Mouse (Mus musculus): ENCODE data around the gene Mb. TPM values are rescaled to one million over a fixed set of nuclear protein-coding genes. Genes with fewer than 3 reads are reported as not detected.

Mb gene
- total and polyA plus RNA-seq, 3 experiments: 16,399 to 20,311 (median 17,740) TPM

DNA sequence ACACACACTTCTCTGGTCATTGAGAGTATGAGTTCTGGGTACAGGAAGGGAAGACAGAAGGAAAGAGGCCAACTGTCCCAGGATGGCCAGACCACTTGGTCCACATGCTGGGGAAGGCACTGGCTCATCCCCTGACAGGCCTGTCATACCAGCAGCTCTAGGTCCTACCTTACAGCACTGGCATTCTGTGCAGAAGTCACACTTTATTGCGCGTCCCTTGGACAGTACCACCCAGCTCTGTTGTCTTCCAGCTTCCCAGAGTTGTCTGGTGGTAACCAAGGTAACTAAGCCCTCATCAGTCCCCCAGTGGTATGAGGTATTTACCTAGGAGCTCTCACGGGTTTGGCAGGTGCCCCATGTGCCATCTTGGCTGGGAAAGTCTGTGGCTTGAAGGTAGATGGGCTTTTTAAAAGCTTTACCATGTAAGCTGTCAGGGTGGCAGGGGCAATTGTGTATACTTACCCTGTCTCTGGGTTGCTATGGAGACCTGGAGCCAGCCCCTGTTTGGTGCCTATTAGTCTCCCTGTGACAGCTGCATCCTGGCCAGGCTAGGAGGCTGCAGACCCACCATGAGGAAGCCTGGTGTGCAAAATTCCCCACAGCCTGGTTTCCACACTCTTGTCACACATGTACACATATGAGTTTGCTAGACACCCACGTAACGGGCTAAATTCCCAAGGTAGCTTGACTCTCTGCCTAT lies 24.4 kb downstream of the Mb start:
- H3K27ac ChIP-seq: peak overlapping the region; percentile 88
- H3K4me1 ChIP-seq (ENCODE audit: control insufficient read depth, insufficient read depth, low read length): peaks cover 9% of the 10 kb centered on the region
- intact Hi-C loops (cut with DNase I): loop anchor here (5.0 kb wide), 1 partner anchor 41 kb away; no protein-coding TSS in a partner anchor

DNA sequence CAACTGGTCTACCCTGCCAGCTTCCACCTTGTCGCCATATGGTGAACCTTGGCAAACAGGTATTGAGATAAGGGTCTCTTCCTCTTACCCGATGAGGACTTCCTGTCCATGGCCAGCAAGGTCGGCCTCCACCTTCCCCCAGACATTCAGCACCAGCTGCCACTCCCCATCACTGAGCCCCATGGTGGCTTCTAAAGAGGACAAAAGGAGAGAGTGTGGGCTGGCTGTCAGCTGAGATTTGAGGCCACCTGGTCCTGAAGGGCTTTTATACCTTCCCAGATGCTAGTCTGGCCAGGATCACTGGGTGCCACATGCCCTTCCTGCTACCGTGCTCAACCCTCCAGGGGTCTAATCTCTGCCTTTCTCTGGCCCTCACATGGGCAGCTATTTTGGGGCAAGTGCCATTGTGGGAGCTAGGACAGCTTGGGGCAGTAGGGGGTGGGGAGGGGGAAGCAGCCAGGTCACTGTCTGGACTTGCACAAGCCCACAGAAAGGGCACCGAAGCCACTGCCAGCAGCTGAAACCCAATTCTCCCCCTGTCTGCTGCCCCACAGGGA lies 28.0 kb downstream of the Mb start:
- DNase-seq: peak; percentile 71 to 85
- Histone ChIP-seq H3K4me3 (peak overlapping the region; percentile 55), H3K9ac (ENCODE audit: low read depth, low read length) (peak overlapping the region; percentile 67), H3K27me3 (ENCODE audit: control insufficient read depth, insufficient read depth, low read length) (no peaks in the 10 kb centered on the region), H3K27ac (peak overlapping the region; percentile 93), H3K79me2 (replicated peaks; ENCODE audit: control insufficient read depth, insufficient read depth, low read length) (no peaks in the 10 kb centered on the region), H3K4me1 (ENCODE audit: control insufficient read depth, insufficient read depth, low read length) (peaks cover 8% of the 10 kb centered on the region), H3K36me3 (ENCODE audit: control insufficient read depth, insufficient read depth, low read length) (no peaks in the 10 kb centered on the region; the same call in 1 of the 2 replicates)
- WGBS: 42% methylated on average over 5 of the region's 5 CpGs
- TF ChIP-seq POLR2A (IDR thresholded peaks at IDR 0.05; ENCODE audit: insufficient read depth, low read depth, low read length) (peak; percentile 98), CTCF (IDR thresholded peaks at IDR 0.05) (no peak), EP300 (IDR thresholded peaks at IDR 0.05; ENCODE audit: insufficient read depth, low read depth, low read length) (peak; percentile 89)
- intact Hi-C loops (cut with DNase I): no loop called here

More for the DNA sequence above, 24.4 kb downstream of the Mb start:
- DNase-seq: no peak
- Histone ChIP-seq H3K4me3 (no peak overlapping the region), H3K27me3 (ENCODE audit: control insufficient read depth, insufficient read depth, low read length) (no peaks in the 10 kb centered on the region), H3K36me3 (ENCODE audit: control insufficient read depth, insufficient read depth, low read length) (no peaks in the 10 kb centered on the region), H3K79me2 (replicated peaks; ENCODE audit: control insufficient read depth, insufficient read depth, low read length) (no peaks in the 10 kb centered on the region), H3K9ac (ENCODE audit: low read depth, low read length) (no peak overlapping the region)
- no peak for TF ChIP-seq POLR2A (IDR thresholded peaks at IDR 0.05; ENCODE audit: insufficient read depth, low read depth, low read length)
- TF ChIP-seq CTCF (IDR thresholded peaks at IDR 0.05): no peak
- 84% methylated on average over 5 of the region's 5 CpGs for WGBS

DNA sequence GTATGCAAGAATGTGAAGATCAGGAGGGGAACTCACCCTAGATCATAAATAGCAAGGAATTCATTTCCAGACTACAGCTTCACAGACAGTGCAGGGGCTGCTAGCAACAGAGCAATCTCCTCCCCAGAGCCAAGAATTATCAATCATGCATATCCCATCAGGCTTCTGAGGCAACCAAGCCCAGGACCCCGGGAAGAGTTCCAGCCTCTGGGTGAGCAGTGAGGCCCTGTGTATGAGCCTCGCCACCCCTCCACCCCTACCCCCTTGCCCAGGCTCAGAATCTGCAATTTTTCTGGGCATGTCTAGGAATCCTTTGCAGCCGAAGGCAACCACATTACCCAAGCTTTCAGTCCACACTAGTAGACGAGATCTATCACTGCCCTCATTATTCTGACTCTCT lies 28.6 kb downstream of the Mb start:
- Histone ChIP-seq H3K79me2 (replicated peaks; ENCODE audit: control insufficient read depth, insufficient read depth, low read length) (no peaks in the 10 kb centered on the region), H3K27ac (peak overlapping the region; percentile 93), H3K4me1 (ENCODE audit: control insufficient read depth, insufficient read depth, low read length) (peaks cover 7% of the 10 kb centered on the region), H3K27me3 (ENCODE audit: control insufficient read depth, insufficient read depth, low read length) (no peaks in the 10 kb centered on the region), H3K4me3 (peak overlapping the region; percentile 55), H3K36me3 (ENCODE audit: control insufficient read depth, insufficient read depth, low read length) (no peaks in the 10 kb centered on the region; the same call in 1 of the 2 replicates), H3K9ac (ENCODE audit: low read depth, low read length) (peak overlapping the region; percentile 67)
- 0 out of 2 replicates have a peak, but pooled peaks have one; percentile 9 for TF ChIP-seq POLR2A (IDR thresholded peaks at IDR 0.05; ENCODE audit: insufficient read depth, low read depth, low read length)
- TF ChIP-seq EP300 (IDR thresholded peaks at IDR 0.05; ENCODE audit: insufficient read depth, low read depth, low read length): no peak
- no peak for DNase-seq
- WGBS: 67% methylated on average over 4 of the region's 4 CpGs
- intact Hi-C loops (cut with DNase I): no loop called here

DNA sequence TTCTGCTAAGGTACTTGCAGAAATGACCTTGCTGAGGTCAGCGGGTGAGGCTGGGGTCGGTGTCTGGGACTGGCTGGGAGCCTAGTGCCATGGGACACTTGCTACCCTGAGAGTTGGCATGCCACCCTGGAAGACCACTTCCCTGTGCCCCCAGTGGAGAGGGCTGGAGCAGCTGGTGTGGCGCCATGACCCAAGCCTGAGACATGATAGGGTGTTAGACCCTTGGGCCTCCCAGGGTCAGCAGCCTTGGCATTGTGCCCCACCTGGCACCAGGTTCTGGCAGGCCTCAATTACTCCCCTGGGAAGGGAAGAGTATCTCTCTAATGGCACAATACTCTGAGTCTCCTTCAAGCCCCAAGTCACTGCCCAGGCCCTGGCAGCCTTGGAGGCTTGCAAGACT lies 29.4 kb downstream of the Mb start:
- intact Hi-C loops (cut with DNase I): no loop called here
- DNase-seq: peak; percentile 62 to 63
- Histone ChIP-seq H3K36me3 (ENCODE audit: control insufficient read depth, insufficient read depth, low read length) (no peaks in the 10 kb centered on the region; the same call in 1 of the 2 replicates), H3K9ac (ENCODE audit: low read depth, low read length) (peak overlapping the region; percentile 67), H3K4me3 (peak overlapping the region; percentile 55), H3K27me3 (ENCODE audit: control insufficient read depth, insufficient read depth, low read length) (no peaks in the 10 kb centered on the region), H3K4me1 (ENCODE audit: control insufficient read depth, insufficient read depth, low read length) (peaks cover 7% of the 10 kb centered on the region), H3K79me2 (replicated peaks; ENCODE audit: control insufficient read depth, insufficient read depth, low read length) (no peaks in the 10 kb centered on the region), H3K27ac (peak overlapping the region; percentile 93)
- TF ChIP-seq POLR2A (IDR thresholded peaks at IDR 0.05; ENCODE audit: insufficient read depth, low read depth, low read length) (peak; percentile 62; the same call in 1 of the 2 replicates), CTCF (IDR thresholded peaks at IDR 0.05) (0 out of 2 replicates have a peak, but pooled peaks have one; percentile 8), EP300 (IDR thresholded peaks at IDR 0.05; ENCODE audit: insufficient read depth, low read depth, low read length) (peak; percentile 19)
- WGBS: 48% methylated on average over 3 of the region's 3 CpGs

DNA sequence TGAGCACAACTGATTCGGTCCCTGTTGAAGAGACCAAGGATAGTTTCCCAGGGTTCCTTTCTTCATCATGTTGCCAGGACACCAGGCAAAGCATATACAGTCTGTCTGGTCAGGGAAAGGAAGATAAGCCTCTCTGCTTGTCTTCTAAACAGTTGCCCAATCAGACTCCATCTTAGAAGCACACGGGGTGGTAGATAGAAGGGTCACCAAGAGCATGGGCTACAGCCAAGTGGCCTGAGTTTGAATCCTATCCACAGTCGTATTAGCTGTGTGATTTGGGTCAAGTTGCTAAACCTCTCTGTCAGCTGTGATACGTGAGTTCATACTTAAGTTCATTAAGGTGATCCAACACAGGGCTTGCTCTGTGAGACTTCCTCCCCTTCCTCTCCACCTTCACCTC lies 30.3 kb downstream of the Mb start:
- H3K4me3 ChIP-seq: peak overlapping the region; percentile 55
- peak overlapping the region; percentile 93 for H3K27ac ChIP-seq
- H3K36me3 ChIP-seq (ENCODE audit: control insufficient read depth, insufficient read depth, low read length): no peaks in the 10 kb centered on the region; the same call in 1 of the 2 replicates
- H3K27me3 ChIP-seq (ENCODE audit: control insufficient read depth, insufficient read depth, low read length): no peaks in the 10 kb centered on the region
- no peaks in the 10 kb centered on the region for H3K79me2 ChIP-seq (replicated peaks; ENCODE audit: control insufficient read depth, insufficient read depth, low read length)
- intact Hi-C loops (cut with DNase I): no loop called here
- peaks cover 4% of the 10 kb centered on the region; the same call in 1 of the 2 replicates for H3K4me1 ChIP-seq (ENCODE audit: control insufficient read depth, insufficient read depth, low read length)
- DNase-seq: peak in 1 of 2 experiments; percentile 24
- peak; percentile 9; the same call in 1 of the 2 replicates for TF ChIP-seq EP300 (IDR thresholded peaks at IDR 0.05; ENCODE audit: insufficient read depth, low read depth, low read length)
- peak; percentile 70; the same call in 1 of the 2 replicates for TF ChIP-seq POLR2A (IDR thresholded peaks at IDR 0.05; ENCODE audit: insufficient read depth, low read depth, low read length)
- TF ChIP-seq CTCF (IDR thresholded peaks at IDR 0.05): no peak
- peak overlapping the region; percentile 67 for H3K9ac ChIP-seq (ENCODE audit: low read depth, low read length)
- 49% methylated on average over 4 of the region's 4 CpGs for WGBS

DNA sequence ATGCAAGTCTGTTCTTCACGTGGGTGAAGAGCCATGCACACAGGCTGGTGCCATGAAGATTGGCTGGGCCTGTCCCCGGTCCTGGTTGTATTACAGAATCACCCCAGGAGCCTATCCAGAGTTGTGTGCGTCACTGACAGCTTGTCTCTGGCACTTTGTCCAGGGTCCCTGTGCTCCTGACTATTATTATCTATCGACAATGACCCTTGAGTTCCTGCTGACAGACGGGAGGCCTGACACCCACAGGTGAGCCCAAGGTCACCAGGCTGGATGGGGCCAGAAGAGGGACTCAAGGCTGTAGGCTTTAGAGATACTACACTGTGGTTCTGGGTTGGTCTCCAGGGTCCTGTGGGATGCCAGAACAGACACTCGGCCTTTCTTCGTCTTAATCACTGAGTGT lies 30.9 kb downstream of the Mb start:
- H3K36me3 ChIP-seq (ENCODE audit: control insufficient read depth, insufficient read depth, low read length): no peaks in the 10 kb centered on the region; the same call in 1 of the 2 replicates
- 52% methylated on average over 7 of the region's 7 CpGs for WGBS
- TF ChIP-seq CTCF (IDR thresholded peaks at IDR 0.05): no peak
- peak; percentile 61 for TF ChIP-seq POLR2A (IDR thresholded peaks at IDR 0.05; ENCODE audit: insufficient read depth, low read depth, low read length)
- TF ChIP-seq EP300 (IDR thresholded peaks at IDR 0.05; ENCODE audit: insufficient read depth, low read depth, low read length): peak; percentile 97
- H3K79me2 ChIP-seq (replicated peaks; ENCODE audit: control insufficient read depth, insufficient read depth, low read length): no peaks in the 10 kb centered on the region
- peak overlapping the region; percentile 67 for H3K9ac ChIP-seq (ENCODE audit: low read depth, low read length)
- peak; percentile 49 to 74 for DNase-seq
- peak overlapping the region; percentile 93 for H3K27ac ChIP-seq
- H3K27me3 ChIP-seq (ENCODE audit: control insufficient read depth, insufficient read depth, low read length): no peaks in the 10 kb centered on the region
- peak overlapping the region; percentile 55 for H3K4me3 ChIP-seq
- intact Hi-C loops (cut with DNase I): no loop called here
- H3K4me1 ChIP-seq (ENCODE audit: control insufficient read depth, insufficient read depth, low read length): peaks cover 9% of the 10 kb centered on the region

All from heart, adult 2 months (tissue).